In the genomic region with DNA sequence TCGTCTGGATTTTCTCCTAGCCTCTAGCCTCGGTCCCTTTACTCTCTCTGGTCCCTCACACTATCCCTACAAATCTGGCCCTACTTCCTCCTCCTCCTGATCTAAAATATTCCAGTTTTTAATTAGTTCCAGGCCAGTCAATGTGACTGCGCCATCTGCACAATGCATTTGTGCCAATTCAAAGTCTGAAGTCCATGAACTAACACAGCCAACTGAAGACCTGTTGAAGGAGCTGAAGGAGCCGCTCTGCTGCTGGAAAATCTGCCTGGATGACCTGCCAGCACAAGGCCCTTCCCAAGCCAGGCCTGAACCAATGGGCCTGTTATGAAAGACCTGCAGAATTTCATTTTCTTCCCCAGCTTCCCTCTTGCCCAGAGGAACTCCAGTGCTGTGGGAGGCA, we compare ENCODE assay signal across 10 mouse cellular contexts.
DNase-seq lines count a peak whose midpoint lies in the region; ATAC-seq and TF ChIP-seq lines count a peak whose summit lies in the region.
"Had no signal": no experiment of that assay in that cellular context is flagged by ENCODE, and none has a peak within 500 bp of the region (broad histone marks: within the 10 kb centered on the region; RNA-seq: fewer than 3 reads in every experiment).

No protein-coding gene starts in this region.

- H3K9me3 ChIP-seq in forebrain, embryonic 15.5 days: no peaks in the 10 kb centered on the region
- H3K9me3 ChIP-seq in forebrain, embryonic 12.5 days: no peaks in the 10 kb centered on the region
- no peaks in the 10 kb centered on the region for H3K9me3 ChIP-seq in embryonic facial prominence, embryonic 15.5 days (replicated peaks)
- no peaks in the 10 kb centered on the region for H3K9me3 ChIP-seq in limb, embryonic 13.5 days
- H3K9me3 ChIP-seq: midbrain, embryonic 12.5 days had no signal

- ATAC-seq in forebrain, embryonic 15.5 days (replicated peaks): peak; percentile 43; the same call in 1 of the 2 replicates
- no peak for ATAC-seq in forebrain, embryonic 12.5 days (ENCODE audit: low FRiP score)
- ATAC-seq in embryonic facial prominence, embryonic 15.5 days (ENCODE audit: insufficient number of reproducible peaks, low FRiP score, low TSS enrichment, low read depth): no peak
- ATAC-seq in limb, embryonic 13.5 days (ENCODE audit: low FRiP score, low read depth): no peak

- 0 out of 2 replicates have a peak, but pooled peaks cover 7% of the 10 kb centered on the region for H3K4me1 ChIP-seq in forebrain, embryonic 15.5 days
- no peaks in the 10 kb centered on the region for H3K4me1 ChIP-seq in forebrain, embryonic 12.5 days
- H3K4me1 ChIP-seq in embryonic facial prominence, embryonic 15.5 days: peaks cover 6% of the 10 kb centered on the region
- H3K4me1 ChIP-seq in limb, embryonic 13.5 days: peaks cover 33% of the 10 kb centered on the region
- H3K4me1 ChIP-seq: midbrain, embryonic 12.5 days had no signal

- TF ChIP-seq CTCF in left cerebral cortex, adult 2 months (IDR thresholded peaks at IDR 0.05): no peak

- H3K27me3 ChIP-seq in forebrain, embryonic 15.5 days: no peaks in the 10 kb centered on the region
- no peaks in the 10 kb centered on the region for H3K27me3 ChIP-seq in forebrain, embryonic 12.5 days
- H3K27me3 ChIP-seq in embryonic facial prominence, embryonic 15.5 days: no peaks in the 10 kb centered on the region
- H3K27me3 ChIP-seq in limb, embryonic 13.5 days: no peaks in the 10 kb centered on the region
- H3K27me3 ChIP-seq: midbrain, embryonic 12.5 days had no signal

- H3K36me3 ChIP-seq in forebrain, embryonic 15.5 days: no peaks in the 10 kb centered on the region
- H3K36me3 ChIP-seq in forebrain, embryonic 12.5 days (replicated peaks): no peaks in the 10 kb centered on the region
- H3K36me3 ChIP-seq in embryonic facial prominence, embryonic 15.5 days: no peaks in the 10 kb centered on the region
- H3K36me3 ChIP-seq in limb, embryonic 13.5 days: no peaks in the 10 kb centered on the region
- H3K36me3 ChIP-seq: midbrain, embryonic 12.5 days had no signal

- intact Hi-C loops in left cerebral cortex, postnatal 4 days (cut with DNase I): no loop called here
- intact Hi-C loops in left cerebral cortex, adult 2 months (cut with DNase I): no loop called here

- H3K27ac ChIP-seq in forebrain, embryonic 15.5 days (replicated peaks): no peak overlapping the region
- no peak overlapping the region for H3K27ac ChIP-seq in forebrain, embryonic 12.5 days
- H3K27ac ChIP-seq in left cerebral cortex, adult 2 months: no peak overlapping the region
- peak overlapping the region; percentile 4; the same call in 1 of the 2 replicates for H3K27ac ChIP-seq in embryonic facial prominence, embryonic 15.5 days (replicated peaks)
- H3K27ac ChIP-seq in limb, embryonic 13.5 days: 0 out of 2 replicates have a peak overlapping the region, but pooled peaks have one; percentile 33
- H3K27ac ChIP-seq: layer of hippocampus, adult 2 months; midbrain, embryonic 12.5 days had no signal

- no peak overlapping the region for H3K4me2 ChIP-seq in forebrain, embryonic 15.5 days (replicated peaks)
- H3K4me2 ChIP-seq in forebrain, embryonic 12.5 days: no peak overlapping the region
- H3K4me2 ChIP-seq in embryonic facial prominence, embryonic 15.5 days (replicated peaks): no peak overlapping the region
- H3K4me2 ChIP-seq in limb, embryonic 13.5 days (replicated peaks): no peak overlapping the region
- H3K4me2 ChIP-seq: midbrain, embryonic 12.5 days had no signal

- no peak overlapping the region for H3K9ac ChIP-seq in forebrain, embryonic 15.5 days (replicated peaks)
- no peak overlapping the region for H3K9ac ChIP-seq in forebrain, embryonic 12.5 days
- no peak overlapping the region for H3K9ac ChIP-seq in embryonic facial prominence, embryonic 15.5 days
- no peak overlapping the region for H3K9ac ChIP-seq in limb, embryonic 13.5 days
- H3K9ac ChIP-seq: midbrain, embryonic 12.5 days had no signal

- WGBS in forebrain, embryonic 15.5 days: 74% methylated on average over 4 of the region's 4 CpGs
- WGBS in forebrain, embryonic 12.5 days: 83% methylated on average over 4 of the region's 4 CpGs
- WGBS in embryonic facial prominence, embryonic 15.5 days: 47% methylated on average over 4 of the region's 4 CpGs
- 54% methylated on average over 4 of the region's 4 CpGs for WGBS in limb, embryonic 13.5 days

- DNase-seq in left cerebral cortex, postnatal 4 days: peak; percentile 65
- DNase-seq in left cerebral cortex, adult 2 months (ENCODE audit: extremely low spot score in 1 of 2, low spot score in 2 of 2): no peak
- no peak for DNase-seq in adrenal gland, adult (ENCODE audit: inconsistent age in 2 of 2, low spot score in 1 of 2)
- DNase-seq in T-cell, adult 2 months (ENCODE audit: low spot score): no peak

- H3K4me3 ChIP-seq in forebrain, embryonic 15.5 days: no peak overlapping the region
- H3K4me3 ChIP-seq in forebrain, embryonic 12.5 days (replicated peaks): no peak overlapping the region
- H3K4me3 ChIP-seq in left cerebral cortex, adult 2 months: no peak overlapping the region
- no peak overlapping the region for H3K4me3 ChIP-seq in embryonic facial prominence, embryonic 15.5 days (replicated peaks)
- H3K4me3 ChIP-seq in limb, embryonic 13.5 days: no peak overlapping the region
- H3K4me3 ChIP-seq: layer of hippocampus, adult 2 months; midbrain, embryonic 12.5 days had no signal

Comparison
In these comparisons a context has a peak if more than half of its experiments do, and no peak if none do; other contexts are left out.
1. H3K27ac ChIP-seq: peak in embryonic facial prominence, embryonic 15.5 days (single experiment) and limb, embryonic 13.5 days (single experiment); none in forebrain, embryonic 15.5 days (single experiment), forebrain, embryonic 12.5 days (single experiment) and left cerebral cortex, adult 2 months (single experiment).